Mouse (Mus musculus) lung, postnatal 0 days (tissue): ENCODE measurements around the gene Slc35f6.

Experiments
- CTCF ChIP-seq: IDR thresholded peaks from 2 replicates; pipeline ENCODE4 v1.5.1; 2016; ENCODE audit warnings: antibody characterized with exemption, mild to moderate bottlenecking
- EP300 ChIP-seq: IDR thresholded peaks from 2 replicates; pipeline ENCODE4 v1.6.1; 2016; ENCODE audit warnings: antibody characterized with exemption, mild to moderate bottlenecking, control low read depth

- TF ChIP-seq CTCF (no peak), EP300 (no peak)
Observed at GRCm38 (mm10) chr5:30613242-30613641, 34.5 kb upstream of the Slc35f6 start.
